Mouse (Mus musculus) neutrophil, adult 5-6 weeks (primary cell): ENCODE measurements around the gene Col19a1. TPM values are rescaled to one million over a fixed set of nuclear protein-coding genes. Genes with fewer than 3 reads are reported as not detected.

Source experiments
- ATAC-seq: fragments of 151-379, 151-347 bp; 2 replicates; pipeline ENCODE4 v1.8.0; 2017; ENCODE audit warnings: mild to moderate bottlenecking, moderate TSS enrichment; ENCODE audit not compliant: insufficient number of reproducible peaks, poor library complexity, low FRiP score, severe bottlenecking; ENCODE audit errors: extremely low read depth
- total RNA-seq: library from RNA; stranded (forward); fragments of 200-1000 nt; gene quantifications from 2 replicates; pipeline ENCODE4 v1.2.3, GENCODE M21; 2017

The Col19a1 gene
- total RNA-seq, 1 experiment from 2014 or later, result not detected

DNA sequence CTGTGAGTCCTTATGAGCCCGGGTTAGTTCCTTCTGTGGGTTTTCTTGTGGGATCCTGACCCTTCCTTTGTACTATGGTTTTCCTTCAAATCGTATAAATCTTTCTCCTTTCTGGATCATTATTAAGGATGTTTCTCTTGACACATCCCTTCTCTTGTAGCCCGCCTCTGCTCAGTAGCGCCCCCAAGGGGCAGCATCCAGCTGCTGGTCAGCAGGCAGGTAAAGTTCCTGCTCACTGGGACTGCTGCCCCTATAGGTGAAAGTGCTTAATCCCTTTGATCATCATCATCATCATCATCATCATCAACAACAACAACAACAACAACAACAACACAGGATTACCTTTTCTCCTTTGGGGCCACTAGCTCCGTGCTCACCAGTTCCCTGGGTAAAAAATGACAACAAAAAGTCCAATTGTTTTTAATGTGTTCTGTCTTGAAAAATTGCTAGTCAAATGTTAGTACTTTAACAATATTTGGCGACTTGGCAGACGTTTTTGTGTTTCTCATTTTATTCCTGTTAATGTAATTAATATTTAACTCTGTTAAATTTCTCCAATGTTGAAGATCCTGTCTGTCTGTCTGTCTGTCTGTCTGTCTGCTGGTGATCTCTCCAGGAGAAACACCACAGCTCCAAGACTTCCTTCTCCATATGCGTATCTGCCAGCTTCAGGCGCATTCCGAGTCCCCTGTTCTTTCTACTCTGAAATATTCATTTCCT, 249.6 kb downstream of the Col19a1 start:
- no peak for ATAC-seq

DNA sequence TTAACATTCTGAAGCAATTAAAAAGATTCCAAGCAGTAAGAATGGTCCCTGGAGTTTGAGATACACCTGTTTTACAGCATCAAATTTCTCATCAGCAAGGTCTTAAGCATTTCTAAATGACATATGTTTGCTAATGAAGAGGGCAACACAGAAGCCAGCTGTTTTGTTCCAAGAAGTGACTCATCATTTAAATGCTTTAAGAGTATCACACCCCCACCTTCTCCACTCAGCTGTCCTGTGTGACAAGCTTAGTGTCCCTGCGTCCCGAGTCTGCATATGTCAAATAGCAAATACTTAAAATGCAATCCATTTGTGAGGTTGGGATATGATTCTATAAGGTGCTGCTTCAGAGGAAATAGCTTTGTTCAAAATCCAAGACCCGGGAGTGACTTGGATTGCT, 251.2 kb downstream of the Col19a1 start:
- ATAC-seq, result no peak

DNA sequence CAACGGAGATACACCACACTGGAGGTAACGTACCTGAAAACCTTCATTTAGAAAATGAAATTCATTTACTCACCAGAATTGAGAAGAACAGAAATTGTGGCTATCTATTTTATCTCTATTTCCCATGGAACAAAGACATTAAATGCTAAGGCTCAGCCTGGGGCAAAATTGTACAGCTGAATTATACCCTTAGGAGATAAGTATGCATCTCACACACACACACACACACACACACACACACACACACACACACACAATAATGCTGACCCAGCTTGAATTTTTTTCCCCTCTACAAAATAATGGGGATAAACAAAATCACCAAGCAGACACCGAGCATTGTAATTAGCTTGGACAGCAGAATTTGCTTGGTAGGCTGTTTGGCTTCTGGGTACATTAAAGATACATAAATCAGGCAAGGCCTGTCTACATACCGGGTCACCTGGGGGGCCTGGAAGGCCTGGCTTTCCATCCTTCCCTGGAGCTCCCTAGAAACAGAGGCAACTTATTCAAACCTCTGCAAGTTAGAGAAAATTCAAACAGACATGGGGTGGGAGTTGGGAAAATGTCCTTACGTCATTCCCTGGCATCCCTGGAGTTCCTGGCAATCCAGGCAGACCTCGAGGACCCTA, 270.2 kb downstream of the Col19a1 start:
- ATAC-seq, result no peak

DNA sequence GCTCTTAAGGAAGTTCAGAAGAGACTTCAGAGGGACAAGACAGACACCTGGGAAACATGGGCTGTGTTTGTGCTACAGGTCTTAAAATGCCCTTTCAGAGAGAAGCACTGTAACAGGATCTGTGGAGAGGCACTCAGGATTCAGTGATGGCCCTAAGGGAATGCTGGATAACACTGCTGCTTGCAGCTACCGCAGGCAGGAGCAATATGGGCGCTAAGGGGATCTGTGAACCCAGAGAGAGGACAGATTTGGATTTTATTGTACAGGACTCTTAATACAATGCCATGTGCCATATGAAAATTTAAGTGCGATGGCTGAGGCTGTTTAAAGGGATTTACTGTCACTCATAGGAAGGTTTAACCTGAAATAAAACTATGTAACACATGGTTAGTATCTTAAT, 270.8 kb downstream of the Col19a1 start:
- ATAC-seq, result no peak

DNA sequence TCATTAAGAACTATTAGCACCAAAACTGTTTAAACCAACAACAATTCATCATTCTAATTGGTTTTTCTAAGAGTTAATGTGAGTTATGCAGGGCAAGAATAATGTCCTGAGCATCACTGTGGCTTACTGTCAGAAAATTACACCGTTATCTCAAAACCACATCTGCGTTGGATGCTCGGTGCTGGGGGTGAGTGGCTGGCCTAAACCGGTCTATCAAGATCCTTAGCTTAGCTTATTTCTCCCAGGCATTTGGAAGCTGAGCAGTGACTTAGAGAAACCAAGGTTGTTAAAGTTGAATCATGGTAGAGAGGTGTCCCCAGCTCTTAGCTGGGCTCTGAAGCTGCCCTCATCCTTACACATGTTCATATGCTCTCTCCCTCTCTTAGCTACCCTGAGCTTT, 276.4 kb downstream of the Col19a1 start:
- ATAC-seq, result no peak

- no peak for ATAC-seq
These were observed 277.1 kb downstream of the Col19a1 start for GRCm38 (mm10) chr1:24310193-24310592.

DNA sequence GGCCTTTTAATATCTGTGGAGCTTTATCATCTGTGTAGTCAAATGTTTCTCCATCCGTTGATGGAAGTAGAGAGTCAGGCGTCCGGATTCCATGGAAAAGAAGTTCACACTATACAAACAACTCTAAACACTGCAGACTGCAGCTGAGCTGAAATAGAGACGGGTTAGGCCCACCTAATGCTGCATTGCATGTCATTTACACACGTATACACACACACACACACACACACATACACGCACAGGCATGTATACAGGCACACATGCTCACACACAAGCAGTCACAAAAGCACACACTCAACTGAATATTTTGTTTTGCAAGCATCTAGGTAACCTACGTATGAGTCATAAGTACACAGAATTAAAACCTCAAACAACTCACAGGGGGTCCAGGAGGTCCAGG, 284.2 kb downstream of the Col19a1 start:
- ATAC-seq, result no peak

- ATAC-seq, result no peak
These were observed 284.6 kb downstream of the Col19a1 start for GRCm38 (mm10) chr1:24302674-24303073.

DNA sequence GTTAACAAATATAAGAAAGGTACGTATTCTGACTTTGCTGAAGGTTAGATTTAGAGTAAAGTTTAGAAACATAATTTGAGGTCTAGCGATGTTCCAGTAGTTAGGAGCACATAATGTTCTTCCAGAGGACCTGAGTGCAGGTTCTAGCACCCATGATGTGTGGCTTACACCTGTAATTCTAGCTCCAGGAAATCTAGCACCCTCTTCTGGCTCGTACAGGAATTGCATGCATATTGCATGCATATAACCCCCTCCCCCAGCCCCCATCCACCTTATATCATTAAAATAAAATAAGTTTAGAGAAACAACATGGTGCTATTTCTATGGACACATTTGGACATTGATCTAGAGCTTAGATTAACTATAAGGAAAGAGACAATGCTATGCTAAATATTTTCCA, 286.6 kb downstream of the Col19a1 start:
- no peak for ATAC-seq

DNA sequence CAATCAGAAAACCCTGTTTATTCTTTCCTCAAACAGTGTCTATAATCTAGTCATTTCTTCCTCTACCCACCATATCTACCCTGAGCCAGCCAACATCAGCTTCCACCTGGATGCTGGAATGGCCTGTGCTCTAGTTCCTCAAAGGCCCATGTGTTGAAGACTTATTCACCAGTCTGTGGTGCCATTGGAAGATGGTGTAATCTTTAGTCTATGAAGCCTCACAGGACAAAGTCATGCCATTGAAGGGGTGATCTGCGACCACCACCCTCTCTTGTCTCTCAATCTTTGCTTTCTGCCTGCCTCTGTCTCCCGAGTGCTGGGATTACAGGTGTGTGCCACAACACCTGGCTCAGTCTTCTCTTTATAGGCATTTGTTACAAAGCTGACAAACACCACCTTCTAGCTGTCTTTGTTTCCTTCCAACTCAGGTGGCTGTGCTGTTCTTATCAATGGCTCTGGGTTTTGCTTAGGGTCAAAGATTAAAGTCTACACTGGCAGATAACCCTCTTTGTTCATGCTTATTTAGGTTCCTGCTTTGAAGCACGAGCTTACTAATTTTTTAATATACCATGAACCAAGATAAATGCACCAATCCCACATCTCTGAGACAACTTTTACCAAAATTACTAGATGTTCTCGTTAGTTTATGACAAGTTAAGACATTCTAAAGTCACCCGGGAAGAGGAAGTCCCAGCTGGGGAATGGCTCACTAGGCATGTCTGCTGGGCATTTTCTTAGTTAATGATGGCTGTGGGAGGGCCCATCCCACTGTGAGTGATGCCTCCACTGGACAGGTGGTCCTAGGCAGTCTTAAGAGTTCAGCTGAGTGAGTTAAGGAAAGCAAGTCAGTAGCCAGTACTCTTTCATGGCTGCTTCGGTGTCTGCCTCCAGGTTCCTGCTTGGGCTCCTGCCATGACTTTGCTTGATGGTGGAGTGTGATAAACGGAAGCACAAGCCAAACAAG, 292.0 kb downstream of the Col19a1 start:
- ATAC-seq, result no peak

- no peak for ATAC-seq
These were observed 294.8 kb downstream of the Col19a1 start for GRCm38 (mm10) chr1:24292515-24292914.

DNA sequence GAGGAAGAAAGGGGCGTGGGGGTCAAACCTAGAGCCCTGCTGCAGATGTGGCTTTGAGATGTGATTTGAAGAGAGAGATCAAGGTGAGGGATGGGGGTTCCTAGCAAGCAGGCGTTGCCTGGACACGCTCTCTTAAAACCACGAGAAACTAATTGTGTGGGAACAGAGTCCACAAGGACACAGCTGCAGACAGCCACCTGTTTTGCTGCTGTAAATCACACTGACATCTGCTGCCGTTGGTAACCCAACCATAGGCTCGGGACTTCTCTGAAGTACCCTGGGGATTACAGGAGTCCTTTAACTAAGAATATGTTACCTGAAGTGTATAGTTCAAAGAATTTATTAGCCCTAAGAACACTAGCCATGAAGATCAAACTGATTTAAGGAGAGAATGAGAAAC, 300.9 kb downstream of the Col19a1 start:
- ATAC-seq, result no peak

DNA sequence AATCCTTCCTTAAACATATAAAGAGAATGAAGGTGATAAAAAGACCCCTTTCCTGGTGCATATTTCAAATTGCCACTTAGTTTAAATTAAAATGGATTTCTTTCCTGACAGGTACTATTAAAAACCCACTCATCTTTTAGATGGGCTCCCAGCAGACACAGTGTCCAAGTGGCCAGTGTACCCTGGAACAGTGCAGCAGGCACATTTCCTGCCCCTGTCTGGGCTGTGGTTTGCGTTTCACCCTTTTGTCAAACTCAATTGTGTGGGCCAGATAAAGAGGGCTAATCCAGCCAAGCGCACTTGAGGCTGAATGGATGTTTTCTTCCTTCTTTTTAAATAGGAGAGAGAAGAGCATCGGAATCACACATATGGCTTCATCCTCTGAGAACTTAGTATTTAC, 320.2 kb downstream of the Col19a1 start:
- no peak for ATAC-seq

- ATAC-seq, result no peak
These were observed 326.1 kb downstream of the Col19a1 start for GRCm38 (mm10) chr1:24261181-24261580.

GRCm38 (mm10) chr1:24259419-24259818, 327.9 kb downstream of the Col19a1 start:
- ATAC-seq, result no peak

DNA sequence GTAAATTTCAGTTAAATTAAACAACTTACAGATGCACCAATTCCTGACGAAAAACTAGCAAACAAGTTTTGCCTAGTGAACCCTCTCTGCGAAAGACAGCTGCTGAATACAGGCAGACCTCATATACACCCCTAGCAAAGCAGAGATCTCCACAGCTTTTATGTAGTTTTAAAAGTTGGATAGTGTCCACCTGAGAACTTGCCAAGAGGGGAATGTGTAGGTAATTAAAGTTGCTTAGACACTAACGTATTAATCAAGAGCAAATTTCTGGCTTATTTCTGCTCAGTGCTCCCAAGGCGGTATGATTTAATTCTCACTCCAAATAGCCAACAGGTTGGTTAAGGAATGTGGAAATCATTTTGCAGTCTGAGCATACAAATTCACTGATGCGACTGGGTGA, 329.3 kb downstream of the Col19a1 start:
- ATAC-seq, result no peak

GRCm38 (mm10) chr1:24249105-24249664, 338.1 kb downstream of the Col19a1 start:
- ATAC-seq, result no peak

- ATAC-seq, result no peak
These were observed 338.8 kb downstream of the Col19a1 start for GRCm38 (mm10) chr1:24248294-24249104.
